Mouse (Mus musculus) Muller cell, postnatal 12 days (primary cell): ENCODE data around the gene Gjb5.

ENCODE experiments used
- DNase-seq: peaks from one replicate; pipeline ENCODE4 v3.0.0-alpha.2; 2015; ENCODE audit errors: inconsistent ontology term

Gene Gjb5

DNA sequence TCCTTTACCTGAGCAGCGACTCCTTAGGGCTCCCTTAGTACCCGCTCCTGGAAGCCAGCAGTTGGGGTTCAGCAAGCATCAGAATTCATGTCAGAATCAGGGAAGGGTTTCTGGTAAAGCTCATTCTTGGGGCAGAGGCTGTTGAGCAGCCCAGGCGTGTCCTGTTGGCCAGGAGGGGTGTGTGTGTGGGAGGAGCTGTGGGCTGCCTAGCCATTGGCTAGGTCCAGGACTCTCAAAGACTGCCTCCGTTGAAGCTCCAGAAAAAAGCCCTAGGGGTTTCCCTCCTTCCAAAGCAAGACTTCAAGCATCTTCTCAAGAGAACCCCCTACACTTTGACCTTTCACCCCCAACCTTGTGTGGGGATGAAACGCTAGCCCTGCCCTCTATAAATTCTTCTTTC lies at the start of gene Gjb5:
Gene Gjb5, minus strand, starts transcription at position 164 of the 400 bp plus-strand sequence.
- no peak for DNase-seq

DNA sequence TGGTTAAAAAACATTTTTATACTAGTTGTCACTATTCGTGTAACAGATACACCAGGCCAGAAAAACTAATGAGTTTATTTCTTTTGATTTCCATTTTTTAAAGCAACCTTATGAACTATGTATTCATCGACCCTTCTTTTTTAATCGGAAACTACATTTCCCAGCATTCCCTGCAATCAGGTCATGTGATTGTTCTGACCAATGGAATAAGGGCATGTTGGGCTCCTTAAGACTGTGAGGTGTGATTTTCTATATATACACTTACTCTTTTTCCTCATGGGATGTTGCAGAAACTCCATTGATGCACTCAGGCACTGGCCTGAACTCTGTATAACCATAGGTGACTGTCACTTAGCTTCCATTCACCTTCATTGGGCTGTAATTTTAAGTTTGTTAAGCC lies 44.6 kb upstream of the Gjb5 start:
- no peak for DNase-seq

DNA sequence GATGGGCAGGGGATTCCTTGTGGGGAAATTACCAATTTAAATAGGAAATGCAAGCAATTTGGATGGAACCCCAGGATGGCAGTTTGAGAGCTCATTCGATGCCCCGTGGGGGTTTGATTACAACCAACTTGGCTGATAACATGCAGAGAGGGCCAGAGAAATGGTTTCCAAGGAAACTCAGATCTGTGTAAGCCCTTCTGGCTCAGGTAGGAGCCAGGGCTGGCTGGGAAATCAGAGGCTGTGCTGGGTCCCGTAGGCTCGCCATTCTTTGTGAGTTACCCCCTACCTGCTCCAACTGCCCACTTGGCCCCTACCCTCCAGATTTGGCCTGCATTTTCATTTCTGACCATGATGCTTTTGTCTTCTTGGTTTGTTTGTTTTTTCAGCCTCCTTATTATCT lies 44.2 kb upstream of the Gjb5 start:
- DNase-seq, result no peak

DNA sequence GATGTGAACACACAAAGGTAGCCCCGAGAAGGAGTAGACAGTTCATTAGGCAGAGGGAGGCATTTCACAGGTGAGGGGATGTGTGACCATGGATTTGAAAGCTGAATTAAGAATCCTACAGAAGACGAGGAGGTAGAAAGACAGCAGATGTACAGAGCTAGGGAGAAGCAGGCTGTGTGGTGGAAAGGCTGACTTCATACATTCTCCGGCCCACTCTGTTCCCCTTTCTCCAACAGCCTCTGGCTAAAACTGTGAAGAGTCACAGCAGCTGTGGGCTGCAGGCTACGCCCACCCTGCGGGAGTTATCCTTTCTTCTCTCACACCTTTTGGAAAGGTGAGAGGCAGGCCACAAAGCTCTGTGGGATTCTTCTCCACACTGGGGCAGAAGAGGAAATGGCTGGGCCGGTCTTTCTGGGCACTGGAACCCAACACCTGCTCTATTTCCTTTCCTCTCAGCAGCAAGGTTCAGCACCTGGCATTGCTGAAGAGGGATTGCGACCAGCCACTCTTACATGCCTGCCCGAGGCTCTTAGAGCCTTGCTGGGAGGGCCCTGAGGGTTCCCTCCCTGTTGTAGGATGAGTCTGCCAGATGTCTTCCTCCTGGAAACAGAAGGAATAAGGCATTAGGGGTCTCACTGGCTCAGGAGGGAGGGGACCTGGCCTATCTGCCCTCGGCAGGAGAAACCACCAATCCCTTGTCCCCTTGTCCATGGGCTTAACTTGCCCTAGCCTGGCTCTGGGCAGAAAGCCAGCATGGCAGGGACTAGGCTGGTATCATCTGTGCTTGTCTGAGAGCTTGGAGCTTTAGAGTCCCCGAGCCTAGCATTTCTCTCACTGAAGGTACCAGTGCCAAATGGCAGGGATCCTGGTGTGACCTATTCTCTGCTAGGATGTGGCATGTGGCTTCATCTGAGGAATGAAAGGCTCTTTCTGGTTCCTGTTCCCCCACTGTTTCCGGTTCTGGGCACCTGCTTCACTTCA lies 42.5 kb upstream of the Gjb5 start:
- DNase-seq, result no peak

DNA sequence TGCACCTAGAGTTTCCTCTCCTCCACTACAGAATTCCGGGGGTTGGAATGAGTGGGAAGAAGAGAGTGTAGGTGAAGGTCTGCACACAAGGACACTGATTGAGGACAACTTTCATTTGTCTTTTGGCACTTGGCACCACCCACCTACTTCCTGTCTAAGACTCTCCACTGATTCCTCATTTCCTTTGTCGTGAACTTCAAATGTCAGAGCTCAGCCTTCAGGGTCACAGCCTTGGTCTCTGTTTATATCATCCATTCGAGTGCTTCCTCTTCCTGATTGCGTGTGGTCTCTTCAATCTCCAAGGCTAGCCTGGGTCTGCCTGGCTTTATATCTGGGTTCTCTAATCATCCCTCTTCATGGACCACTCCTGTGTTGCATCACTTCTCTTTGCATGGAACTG lies 37.6 kb upstream of the Gjb5 start:
- DNase-seq, result no peak

DNA sequence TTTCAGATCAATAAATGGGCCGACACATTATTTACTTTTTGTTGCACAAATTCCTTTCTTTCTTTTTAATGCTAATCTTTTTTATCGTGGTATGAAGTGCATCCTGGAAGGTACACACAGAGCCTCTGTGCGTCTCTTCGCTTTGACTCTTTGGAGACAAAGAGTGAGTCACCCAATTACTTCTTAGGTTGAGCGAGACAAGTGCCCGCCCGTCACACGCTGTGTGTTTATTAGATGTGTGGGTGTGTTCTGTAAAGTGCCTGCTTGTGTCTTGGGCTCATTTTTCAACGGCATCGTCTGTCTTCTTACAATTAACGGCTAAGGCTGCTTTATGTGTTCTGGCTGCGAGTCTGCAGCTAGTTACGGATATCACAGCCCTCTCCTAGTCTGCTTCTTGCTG lies 31.7 kb upstream of the Gjb5 start:
- DNase-seq, result peak; percentile 32

DNA sequence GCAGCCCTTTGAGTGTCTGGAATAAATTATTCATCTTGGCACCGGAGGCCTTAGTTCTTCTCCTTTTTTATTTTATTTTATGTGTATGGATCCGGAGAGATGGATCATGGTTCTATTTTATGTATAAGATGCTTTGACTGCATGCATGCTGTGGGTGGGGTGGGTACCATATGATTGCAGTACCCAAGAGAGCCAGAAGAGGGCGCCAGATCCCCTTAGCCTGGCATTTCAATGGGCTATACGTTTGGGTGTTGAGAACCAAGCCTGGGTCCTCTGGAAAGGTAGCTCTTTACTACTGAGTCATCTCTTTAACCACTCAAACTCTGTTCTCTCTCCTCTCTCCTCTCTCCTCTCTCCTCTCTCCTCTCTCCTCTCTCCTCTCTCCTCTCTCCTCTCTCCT lies 19.4 kb upstream of the Gjb5 start:
- no peak for DNase-seq

DNA sequence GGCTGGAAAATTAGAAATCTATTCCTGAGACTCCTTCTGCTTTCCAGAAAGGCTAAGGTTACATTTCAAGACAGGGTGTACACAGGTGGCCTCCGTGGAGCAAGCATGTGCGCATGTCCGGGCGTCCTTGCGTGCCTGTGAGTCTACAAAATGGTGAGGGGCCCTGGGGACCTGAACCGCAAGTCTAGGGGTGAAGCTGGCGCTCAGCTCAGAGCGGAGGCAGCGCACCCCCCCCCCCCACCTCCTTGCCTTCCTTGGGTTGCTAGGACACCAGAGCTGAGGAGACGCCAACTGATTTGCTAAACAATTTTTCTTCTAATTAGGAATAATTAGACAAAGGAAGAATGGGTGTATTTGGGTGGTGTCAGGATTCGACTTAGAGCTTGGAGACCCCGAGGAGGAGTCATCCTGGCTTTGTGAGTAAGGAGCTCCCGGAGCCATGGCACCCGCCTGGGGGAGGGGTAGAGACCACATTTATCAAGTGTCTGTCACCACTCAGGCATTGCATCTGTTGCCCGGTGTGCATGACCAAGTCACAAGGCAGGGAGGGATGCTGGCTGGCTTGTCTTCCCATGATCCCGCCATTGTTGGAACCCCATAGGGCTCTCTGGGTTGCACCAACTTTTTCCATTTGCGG lies 17.7 kb upstream of the Gjb5 start:
- no peak for DNase-seq

DNA sequence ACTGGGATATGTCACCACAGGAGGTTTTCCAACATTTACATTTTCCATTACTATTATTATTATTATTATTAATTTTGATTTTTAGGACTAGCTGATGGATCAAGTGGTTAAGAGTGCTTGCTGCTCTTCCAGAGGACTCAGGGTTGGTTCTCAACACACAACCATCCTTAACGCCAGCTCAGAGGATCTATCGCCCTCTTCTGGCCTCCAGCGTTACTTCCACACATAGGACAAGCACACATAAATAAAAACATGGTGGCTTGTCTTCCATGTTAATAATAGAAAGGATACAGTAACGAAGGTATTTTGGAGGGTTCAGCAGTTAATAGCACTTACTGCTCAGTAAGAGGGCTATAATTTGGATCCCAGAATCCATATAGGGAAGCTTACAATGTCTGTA lies 16.7 kb upstream of the Gjb5 start:
- no peak for DNase-seq

DNA sequence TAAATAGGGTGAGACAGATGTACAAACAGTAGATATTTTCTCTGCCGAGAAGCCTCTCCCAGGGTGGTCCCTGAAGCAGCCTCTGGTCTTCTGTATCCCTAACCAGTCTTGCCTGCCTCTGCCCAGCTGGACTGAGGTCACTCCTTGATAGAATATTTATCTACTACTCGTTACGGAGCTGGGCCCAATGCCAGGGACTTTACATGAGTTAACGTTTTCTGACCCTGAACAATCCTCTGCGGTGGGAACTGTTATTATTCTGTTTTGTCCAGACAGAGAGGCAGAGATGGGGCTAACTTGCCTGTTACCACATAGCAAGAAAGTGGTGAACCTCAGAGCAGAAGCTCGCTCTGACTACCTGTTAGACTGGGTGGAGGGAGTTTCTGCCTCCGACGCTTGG lies 15.5 kb upstream of the Gjb5 start:
- DNase-seq, result no peak

DNA sequence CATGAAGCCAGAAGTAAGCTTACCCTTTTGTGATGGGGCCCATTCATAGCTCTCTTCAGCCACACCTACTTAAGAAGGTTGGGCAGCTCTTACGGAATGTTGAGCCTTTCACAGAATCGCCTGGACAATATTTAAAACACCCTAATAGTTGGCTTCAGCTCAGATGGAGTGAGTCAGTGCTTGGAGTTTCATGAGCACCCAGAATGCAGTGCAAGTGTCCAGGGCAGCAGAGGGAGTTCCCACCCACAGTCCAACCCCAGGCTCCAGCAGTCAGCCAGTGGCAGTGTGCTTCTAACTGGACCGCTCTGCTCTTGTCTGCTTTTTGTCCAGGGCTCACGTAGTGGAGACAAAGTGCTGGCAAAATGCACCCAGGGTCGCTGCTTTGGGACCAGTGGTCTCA lies 13.6 kb upstream of the Gjb5 start:
- peak; percentile 62 for DNase-seq

DNA sequence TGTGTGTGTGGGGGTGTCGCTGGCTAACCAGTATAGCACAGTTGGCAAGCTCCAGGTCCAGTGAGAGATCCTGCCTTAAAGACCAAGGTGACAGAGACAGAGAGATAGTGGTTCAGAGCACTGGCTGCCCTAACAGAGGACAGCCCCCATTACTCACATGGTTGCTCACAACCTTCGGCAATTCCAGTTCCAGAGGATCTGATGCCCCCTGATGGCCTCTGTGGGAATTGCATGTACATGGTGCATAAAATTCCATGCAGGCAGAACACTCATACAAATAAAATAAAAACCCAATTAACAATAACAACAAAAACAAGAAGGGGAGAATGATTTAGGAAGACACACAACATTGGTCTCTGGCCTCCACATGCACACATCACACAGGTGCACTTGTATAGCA lies 12.5 kb upstream of the Gjb5 start:
- DNase-seq, result no peak

DNA sequence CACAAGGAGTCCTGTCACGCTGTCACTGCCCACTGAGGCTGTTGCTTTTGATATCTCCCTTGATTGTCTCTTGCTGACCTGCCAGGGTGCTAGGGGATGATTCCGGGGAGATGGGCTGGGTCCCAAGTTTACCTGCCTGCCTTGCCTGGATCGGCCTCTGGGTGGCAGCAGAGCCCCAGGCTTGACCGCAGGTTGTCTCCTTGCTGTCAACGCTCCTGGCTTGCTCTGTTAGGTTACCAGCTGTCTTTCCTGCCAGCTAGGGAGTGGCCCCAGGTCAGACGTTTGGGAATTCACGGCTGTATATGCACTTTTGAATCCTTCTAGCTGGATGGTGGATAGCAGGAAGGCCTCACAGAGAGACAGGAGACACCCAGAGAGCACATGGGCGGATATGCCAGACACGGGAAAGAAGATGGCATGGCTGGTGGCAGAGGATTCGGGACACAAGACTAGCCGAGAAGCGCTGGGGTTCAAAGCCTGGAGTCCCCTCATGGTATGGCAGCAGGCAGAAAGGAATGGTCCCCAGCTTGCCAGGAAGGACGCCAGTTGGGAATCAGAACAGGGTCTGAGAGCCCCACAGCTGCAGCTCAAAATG lies 10.5 kb upstream of the Gjb5 start:
- DNase-seq, result peak; percentile 78

DNA sequence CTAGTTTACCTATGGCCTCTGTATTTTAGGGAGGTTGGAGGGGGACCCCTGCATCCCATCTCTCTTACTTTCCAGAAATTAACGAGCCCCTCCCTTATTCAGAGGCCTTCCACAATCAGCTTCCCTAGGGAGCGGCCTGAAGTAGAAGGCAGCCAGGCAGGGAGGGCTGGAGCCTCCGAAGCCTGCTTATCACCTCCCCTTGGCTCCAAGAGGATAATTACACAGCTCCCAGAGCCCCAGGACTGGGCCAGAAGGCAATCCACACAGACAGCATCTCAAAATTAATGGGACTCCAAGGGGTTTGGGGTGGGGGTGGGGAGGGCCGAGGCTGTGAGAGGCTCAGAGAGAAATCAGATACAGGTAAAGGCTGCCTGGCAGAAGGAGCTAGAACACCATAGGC lies 7.9 kb upstream of the Gjb5 start:
- no peak for DNase-seq

DNA sequence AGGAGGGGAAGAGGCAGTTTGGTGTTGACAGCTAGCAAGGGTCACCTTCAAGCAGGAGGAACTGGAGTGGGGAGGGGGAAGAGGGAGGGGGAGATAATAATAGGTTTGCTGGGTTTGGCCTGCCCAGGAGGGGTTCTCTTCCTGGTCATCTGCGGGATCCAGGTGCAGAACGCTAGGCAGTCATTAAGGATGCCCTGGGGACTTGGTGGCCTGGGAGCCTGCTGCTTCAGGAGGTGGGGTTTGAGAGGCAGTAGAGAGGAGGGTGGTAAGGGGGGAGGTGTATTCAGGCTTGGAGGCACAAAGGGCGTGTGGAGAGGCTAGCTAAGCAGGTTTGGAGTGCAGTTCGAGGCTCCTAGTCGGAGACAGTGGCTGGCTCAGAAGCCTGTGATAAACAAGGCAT lies 7.5 kb upstream of the Gjb5 start:
- no peak for DNase-seq

DNA sequence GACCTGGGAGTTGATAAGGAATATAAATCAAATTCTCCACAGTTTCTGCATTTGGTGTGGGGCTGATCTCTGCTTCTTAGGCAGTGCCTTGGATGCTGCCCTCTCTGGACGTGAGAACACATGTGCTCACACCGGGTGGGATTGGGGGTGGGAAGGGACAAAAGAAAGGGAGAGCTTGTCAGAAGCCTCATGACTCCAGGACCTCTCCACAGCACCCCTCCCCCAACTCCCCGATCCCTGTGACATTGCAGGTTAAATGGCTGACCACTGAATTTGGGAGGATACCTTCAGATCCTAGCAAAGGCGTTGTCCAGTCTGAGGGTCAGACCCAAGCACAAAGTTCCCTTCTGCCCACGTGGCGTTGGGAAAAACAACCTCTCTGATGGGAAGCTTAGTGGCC lies 6.5 kb upstream of the Gjb5 start:
- DNase-seq, result no peak

DNA sequence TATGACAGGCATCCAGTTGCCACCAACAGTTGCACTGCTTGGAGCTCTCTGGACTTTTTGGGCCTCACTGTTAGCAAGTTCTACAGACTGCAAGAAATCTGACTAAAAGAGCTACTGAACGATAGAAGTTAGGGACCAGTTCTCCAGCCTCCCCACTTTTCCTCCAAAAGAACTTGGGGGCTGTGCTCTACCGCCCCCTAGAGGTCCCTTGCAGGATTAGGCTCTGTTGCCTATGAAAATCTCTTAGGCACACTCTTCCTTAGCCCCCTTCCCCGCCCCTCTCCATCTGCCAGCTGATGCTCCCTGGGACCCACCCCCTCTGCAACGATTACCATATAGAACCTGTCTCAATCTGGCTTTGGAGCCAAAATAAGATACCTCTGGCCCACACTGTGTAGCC lies 5.3 kb upstream of the Gjb5 start:
- no peak for DNase-seq

DNA sequence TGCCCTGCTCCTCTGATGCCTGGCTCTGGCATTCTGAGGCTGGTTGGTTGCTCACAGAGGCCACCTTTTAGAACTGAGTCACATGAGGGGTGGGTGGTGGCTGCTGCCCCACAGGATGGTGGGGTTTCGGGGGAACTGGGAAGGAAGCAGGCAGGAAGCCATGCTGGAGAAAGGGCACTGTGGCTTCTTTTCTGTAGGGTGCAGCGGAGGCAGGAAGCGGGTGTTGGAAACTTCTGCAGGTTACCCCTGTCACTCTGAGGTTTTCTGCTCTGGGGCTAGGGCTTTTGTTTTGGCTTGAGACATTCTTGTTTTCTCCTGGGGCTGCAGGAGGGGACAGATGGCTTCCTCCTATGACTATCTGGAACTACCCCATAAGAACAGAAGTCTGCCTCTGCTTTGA lies 4.5 kb upstream of the Gjb5 start:
- DNase-seq, result no peak

DNA sequence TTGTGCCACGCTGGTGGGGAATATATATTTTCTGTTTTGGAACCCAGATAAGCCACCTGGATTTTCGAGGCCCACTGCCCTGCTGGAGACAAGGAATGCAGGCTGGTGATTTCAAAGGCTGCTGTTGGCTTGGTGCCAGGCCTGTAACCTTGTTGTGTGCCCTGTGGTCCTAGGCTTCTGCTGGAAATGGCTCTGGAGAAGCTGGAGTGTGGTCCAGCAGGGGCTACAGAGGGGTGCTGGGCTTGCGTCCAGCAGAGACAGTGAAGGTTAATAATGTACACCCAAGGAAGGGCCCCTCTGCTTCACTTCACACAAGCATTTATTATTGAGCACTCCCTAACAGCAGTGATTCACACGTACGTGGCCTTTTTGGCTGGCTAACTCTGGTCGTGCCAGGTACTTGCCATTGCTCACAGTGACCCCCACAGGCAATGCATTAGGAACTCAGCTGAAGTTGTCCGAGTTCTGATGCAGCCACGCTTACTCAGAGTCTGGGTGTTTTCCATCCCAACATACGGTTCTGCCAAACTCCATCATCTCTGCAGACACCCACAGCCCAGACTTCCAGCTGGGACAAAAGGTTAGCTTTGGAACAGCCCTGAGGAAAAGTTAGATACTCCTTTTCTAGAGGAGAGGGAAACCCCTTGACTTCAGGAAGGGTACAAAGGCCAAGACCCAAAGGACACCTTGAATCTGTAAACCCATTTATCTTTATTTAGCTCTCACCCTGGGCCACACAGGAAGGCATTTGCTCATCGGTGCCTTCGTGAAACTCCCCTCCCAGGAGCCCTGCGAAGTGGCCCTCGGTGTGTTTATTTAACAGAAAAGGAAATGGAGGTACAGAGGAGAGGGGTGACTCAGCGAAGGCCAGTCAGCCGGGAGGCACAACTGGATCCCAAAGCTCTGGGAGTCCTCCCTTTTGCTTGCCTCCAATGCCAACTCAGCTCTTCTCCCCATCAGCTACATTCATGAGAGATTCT lies 3.2 kb downstream of the Gjb5 start:
- peak; percentile 75 for DNase-seq

DNA sequence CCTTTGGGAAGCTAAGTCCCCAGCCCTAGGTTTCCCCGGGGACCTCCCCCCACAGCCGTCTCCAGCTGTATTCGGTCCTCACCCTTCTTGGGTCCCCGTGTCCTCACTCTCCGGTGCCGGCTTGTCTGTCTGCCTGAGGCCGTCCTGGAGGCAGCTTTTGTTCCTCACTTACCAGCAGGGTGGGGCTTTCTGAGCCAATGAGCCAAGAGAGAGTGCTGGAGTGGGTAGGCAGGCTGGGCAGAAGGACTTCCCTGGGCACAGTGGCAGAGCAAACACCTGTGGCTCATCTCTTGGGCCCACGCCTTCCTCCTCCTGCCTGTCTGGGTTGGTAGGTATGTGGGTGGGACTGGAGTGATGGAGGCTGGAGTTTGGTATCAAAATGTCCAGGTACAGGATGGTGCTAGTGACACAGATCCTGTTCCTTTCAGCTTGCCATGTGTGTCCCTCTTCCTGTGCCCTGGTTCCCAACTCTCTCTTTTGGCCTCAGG lies 4.0 kb downstream of the Gjb5 start, which contains the start of gene Gjb4:
Gene Gjb4, minus strand, starts transcription at position 131 of the 488 bp plus-strand sequence.
- DNase-seq, result peak; percentile 41

DNA sequence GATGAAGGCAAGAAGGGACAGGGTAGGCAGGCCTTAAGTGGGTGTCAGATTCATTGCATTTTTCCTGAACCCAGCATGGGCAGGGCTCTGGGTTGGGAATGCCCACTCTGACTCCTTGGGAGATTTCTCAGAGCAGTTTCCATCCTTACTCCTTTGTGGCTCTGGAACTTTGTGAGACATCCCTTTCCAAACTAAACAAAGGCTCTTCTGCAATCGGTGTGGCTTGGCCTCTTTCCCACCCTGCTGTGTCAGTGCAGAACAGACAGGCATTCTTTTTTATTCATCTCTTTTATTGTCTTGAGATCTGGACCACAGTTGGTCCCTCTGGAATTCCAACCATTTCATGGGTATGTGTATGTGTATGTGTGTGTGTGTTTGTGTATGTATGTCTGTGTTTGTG lies 5.4 kb downstream of the Gjb5 start:
- peak; percentile 93 for DNase-seq
